In genomic region chr15:103146627-103147421, GRCm38 (mm10) we compare ENCODE assay signal across 8 mouse cellular contexts. TPM values are rescaled to one million over a fixed set of nuclear protein-coding genes. Genes with fewer than 3 reads are reported as not detected.
DNase-seq lines count a peak whose midpoint lies in the region; ATAC-seq lines count a peak whose summit lies in the region.

No protein-coding gene starts in this region.

- no peak for DNase-seq in lung, adult 18-20 months
- DNase-seq in cerebellum, postnatal 10 days, result peak; percentile 66 to 67
- peak; percentile 72 for DNase-seq in layer of hippocampus, adult 9-11 months

- peak overlapping the region; percentile 54 for H3K9ac ChIP-seq in lung, embryonic 16.5 days (ENCODE audit: low read length)
- H3K9ac ChIP-seq in stomach, embryonic 15.5 days, result peak overlapping the region; percentile 54

- ATAC-seq in lung, embryonic 16.5 days (ENCODE audit: low read depth), result peak; percentile 54; the same call in 1 of the 2 replicates
- peak; percentile 46 for ATAC-seq in granulocyte monocyte progenitor cell, adult 5-6 weeks (replicated peaks; ENCODE audit: poor library complexity, severe bottlenecking)
- peak; percentile 44; the same call in 1 of the 2 replicates for ATAC-seq in stomach, embryonic 15.5 days (ENCODE audit: insufficient read depth, low FRiP score, low read depth)
- no peak for ATAC-seq in megakaryocyte-erythroid progenitor cell, adult 5-6 weeks (replicated peaks; ENCODE audit: low FRiP score, low TSS enrichment, poor library complexity, severe bottlenecking)

- no peaks in the 10 kb centered on the region for H3K36me3 ChIP-seq in lung, embryonic 16.5 days (ENCODE audit: control insufficient read depth, insufficient read depth, low read length)
- no peaks in the 10 kb centered on the region for H3K36me3 ChIP-seq in megakaryocyte, embryonic 14.5 days (replicated peaks; ENCODE audit: low read length)
- H3K36me3 ChIP-seq in stomach, embryonic 15.5 days, result no peaks in the 10 kb centered on the region

- no peak overlapping the region for H3K27ac ChIP-seq in lung, embryonic 16.5 days (ENCODE audit: low read length)
- H3K27ac ChIP-seq in stomach, embryonic 15.5 days, result no peak overlapping the region

- H3K4me2 ChIP-seq in lung, embryonic 16.5 days (ENCODE audit: low read depth, low read length), result peak overlapping the region; percentile 79
- H3K4me2 ChIP-seq in stomach, embryonic 15.5 days, result peak overlapping the region; percentile 92

- H3K4me1 ChIP-seq in lung, embryonic 16.5 days (replicated peaks; ENCODE audit: control insufficient read depth, insufficient read depth, low read length), result peaks cover 5% of the 10 kb centered on the region
- peaks cover 39% of the 10 kb centered on the region for H3K4me1 ChIP-seq in megakaryocyte, embryonic 14.5 days
- H3K4me1 ChIP-seq in stomach, embryonic 15.5 days, result peaks cover 12% of the 10 kb centered on the region; the same call in 1 of the 2 replicates

- no peaks in the 10 kb centered on the region for H3K9me3 ChIP-seq in lung, embryonic 16.5 days (ENCODE audit: control insufficient read depth, low read length)
- H3K9me3 ChIP-seq in megakaryocyte, embryonic 14.5 days, result no peaks in the 10 kb centered on the region
- no peaks in the 10 kb centered on the region for H3K9me3 ChIP-seq in stomach, embryonic 15.5 days

- peak overlapping the region; percentile 48 for H3K4me3 ChIP-seq in lung, embryonic 16.5 days (ENCODE audit: low read length)
- H3K4me3 ChIP-seq in megakaryocyte, embryonic 14.5 days (replicated peaks), result peak overlapping the region; percentile 87
- peak overlapping the region; percentile 44 for H3K4me3 ChIP-seq in stomach, embryonic 15.5 days (replicated peaks)

- peaks cover 54% of the 10 kb centered on the region for H3K27me3 ChIP-seq in lung, embryonic 16.5 days (ENCODE audit: control insufficient read depth, insufficient read depth, low read depth, low read length)
- H3K27me3 ChIP-seq in megakaryocyte, embryonic 14.5 days (replicated peaks), result peaks cover 66% of the 10 kb centered on the region
- H3K27me3 ChIP-seq in stomach, embryonic 15.5 days (replicated peaks), result peaks cover 36% of the 10 kb centered on the region

- WGBS in lung, embryonic 16.5 days, result 2% methylated on average over 51 of the region's 57 CpGs
- under 1% methylated on average over 56 of the region's 57 CpGs for WGBS in stomach, embryonic 15.5 days

RNA-seq across cellular contexts. Expression of gene Smug1, which starts 20.1 kb away (rescaled TPM):
- 17.4 and 20.7 TPM in 2 replicates for polyA plus RNA-seq in lung, embryonic 16.5 days (2015; fragmentation: Nextera tagmentation; extraction: Ambion mirVana)
- total RNA-seq in granulocyte monocyte progenitor cell, adult 5-6 weeks (2014; fragmentation: Nextera tagmentation), result 3.3 and 4.7 TPM in 2 replicates
- total RNA-seq in granulocyte monocyte progenitor cell, adult 5-6 weeks (2017), result 1.8 and 4.0 TPM in 2 replicates
- 0.73 and 2.1 TPM in 2 replicates for polyA plus RNA-seq in megakaryocyte, embryonic 14.5 days (2012; ENCODE audit: insufficient read depth, low replicate concordance)
- polyA plus RNA-seq in stomach, embryonic 15.5 days (2015; fragmentation: Nextera tagmentation; extraction: Ambion mirVana), result 18.3 and 21.6 TPM in 2 replicates
- total RNA-seq in megakaryocyte-erythroid progenitor cell, adult 5-6 weeks (2014; fragmentation: Nextera tagmentation), result 3.6 and 5.9 TPM in 2 replicates
- total RNA-seq in megakaryocyte-erythroid progenitor cell, adult 5-6 weeks (2017), result 2.2 and 4.2 TPM in 2 replicates

Comparison
In these comparisons a context has a peak if more than half of its experiments do, and no peak if none do; other contexts are left out.
1. DNase-seq: peak in cerebellum, postnatal 10 days (2 of 2) and layer of hippocampus, adult 9-11 months (single experiment); none in lung, adult 18-20 months (0 of 2).
2. Peak in every context shown above with its lines, with median percentiles within 50 percentile points of each other: H3K4me3 ChIP-seq.